Mouse (Mus musculus) bone marrow macrophage, adult 2 months (primary cell): ENCODE data around the gene Smarca5.

ENCODE experiments used
- CTCF ChIP-seq: IDR thresholded peaks from 2 replicates; pipeline ENCODE4 v1.5.1; 2012; ENCODE audit warnings: low read depth, mild to moderate bottlenecking, low read length, moderate library complexity
- POLR2A ChIP-seq: IDR thresholded peaks from 2 replicates; pipeline ENCODE4 v1.6.1; 2012; ENCODE audit warnings: mild to moderate bottlenecking, low read depth, low read length, borderline replicate concordance

- no peak for TF ChIP-seq CTCF
- TF ChIP-seq POLR2A = no peak
Observed at GRCm38 (mm10) chr8:80739932-80740331, 635 bp upstream of the Smarca5 start.
